Mouse (Mus musculus) hindbrain, embryonic 16.5 days (tissue): ENCODE results near the gene Ppp2r2c. TPM values are rescaled to one million over a fixed set of nuclear protein-coding genes. Genes with fewer than 3 reads are reported as not detected.
A peak's percentile ranks its signal among the peaks of the same experiment; 100 is the strongest.

Source experiments
- ATAC-seq: fragments of 200-750 bp; cut with Nextera tagmentation; 2 replicates; pipeline ENCODE4 v1.8.0; 2017; ENCODE audit warnings: moderate TSS enrichment, moderate library complexity
- H3K27ac ChIP-seq: fragments of 300-500 bp; sonication (generic); 2 replicates; pipeline ENCODE4 v1.5.1; 2014; ENCODE audit warnings: low read depth, mild to moderate bottlenecking, control low read depth, low read length, moderate library complexity
- H3K27me3 ChIP-seq: fragments of 300-500 bp; sonication (generic); replicated peaks from 2 replicates; pipeline ENCODE4 v1.6.1; 2014; ENCODE audit warnings: low read length; ENCODE audit not compliant: control insufficient read depth, insufficient read depth
- H3K36me3 ChIP-seq: fragments of 300-500 bp; sonication (generic); 2 replicates; pipeline ENCODE4 v1.6.1; 2014; ENCODE audit warnings: mild to moderate bottlenecking, low read length, moderate library complexity, mixed read lengths; ENCODE audit not compliant: control insufficient read depth, insufficient read depth
- H3K4me1 ChIP-seq: fragments of 300-500 bp; sonication (generic); 2 replicates; pipeline ENCODE4 v1.6.1; 2014; ENCODE audit warnings: low read depth, low read length; ENCODE audit not compliant: control insufficient read depth, insufficient read depth
- H3K4me2 ChIP-seq: fragments of 300-500 bp; sonication (generic); 2 replicates; pipeline ENCODE4 v1.6.1; 2014; ENCODE audit warnings: mild to moderate bottlenecking, low read length, control low read depth, moderate library complexity
- H3K4me3 ChIP-seq: fragments of 300-500 bp; sonication (generic); 2 replicates; pipeline ENCODE4 v1.5.1; 2014; ENCODE audit warnings: mild to moderate bottlenecking, low read length, control low read depth, moderate library complexity
- H3K9ac ChIP-seq: fragments of 300-500 bp; sonication (generic); 2 replicates; pipeline ENCODE4 v1.6.1; 2014; ENCODE audit warnings: low read depth, mild to moderate bottlenecking, control low read depth, low read length, moderate library complexity
- H3K9me3 ChIP-seq: fragments of 300-500 bp; sonication (generic); 2 replicates; pipeline ENCODE4 v1.6.1; 2014; ENCODE audit warnings: mild to moderate bottlenecking, low read length, moderate library complexity; ENCODE audit not compliant: control insufficient read depth
- WGBS: fragments of 180-500 bp; shearing (Covaris S2); extraction: QIAGEN DNeasy Blood & Tissue Kit; methylation state at CpG from one replicate; pipeline ENCODE4 v1.1.7; 2014; 5-methylcytosine and 5-hydroxymethylcytosine counted together
- polyA plus RNA-seq: library from polyadenylated mRNA; unstranded; fragments of >200 nt; fragmentation: Nextera tagmentation; extraction: Ambion mirVana; gene quantifications from 2 replicates; pipeline ENCODE4 v1.2.1, GENCODE M21; 2015

Ppp2r2c gene
- polyA plus RNA-seq, 1 experiment from 2014 or later = 52.4 TPM

DNA sequence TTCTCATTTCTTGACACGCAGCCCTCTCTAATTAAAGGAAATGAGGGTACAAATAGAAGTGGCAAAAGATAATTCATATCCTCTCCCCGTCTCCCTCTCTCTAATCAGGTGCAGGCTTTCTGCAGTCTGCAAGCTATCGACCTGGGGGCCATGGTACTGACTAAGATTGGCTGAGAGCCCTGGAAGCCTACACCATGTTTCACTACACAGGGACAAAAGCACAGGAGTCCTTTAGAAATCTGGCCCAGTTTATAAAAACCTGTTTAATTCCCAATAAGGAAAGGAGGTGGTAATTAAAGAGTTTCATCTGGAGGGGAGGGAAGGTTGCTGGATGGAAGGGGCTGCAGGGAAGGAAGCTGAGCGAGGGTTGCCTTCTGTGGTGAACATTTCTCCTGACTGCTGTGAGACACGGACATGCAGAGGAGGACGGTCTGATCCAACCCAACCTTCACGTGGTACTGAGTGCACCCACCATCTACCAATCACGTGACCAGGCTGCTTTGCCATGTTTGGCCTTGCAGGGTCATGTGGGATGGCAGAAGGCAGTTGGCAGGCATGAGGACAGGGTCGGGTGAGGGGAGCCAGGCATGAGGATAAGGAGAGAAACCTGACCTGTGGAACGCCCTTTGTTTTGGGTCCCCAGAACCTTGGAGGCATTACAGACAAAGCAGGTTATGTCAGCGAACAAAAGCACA lies 30.2 kb downstream of the Ppp2r2c start:
- H3K9ac ChIP-seq = no peak overlapping the region
- H3K36me3 ChIP-seq = no peaks in the 10 kb centered on the region
- peaks cover 38% of the 10 kb centered on the region for H3K4me1 ChIP-seq
- no peak overlapping the region for H3K4me2 ChIP-seq
- 65% methylated on average over 11 of the region's 11 CpGs for WGBS
- no peak overlapping the region for H3K4me3 ChIP-seq
- H3K27ac ChIP-seq = peak overlapping the region; percentile 10; the same call in 1 of the 2 replicates
- no peaks in the 10 kb centered on the region for H3K9me3 ChIP-seq
- no peak for ATAC-seq
- H3K27me3 ChIP-seq = no peaks in the 10 kb centered on the region

DNA sequence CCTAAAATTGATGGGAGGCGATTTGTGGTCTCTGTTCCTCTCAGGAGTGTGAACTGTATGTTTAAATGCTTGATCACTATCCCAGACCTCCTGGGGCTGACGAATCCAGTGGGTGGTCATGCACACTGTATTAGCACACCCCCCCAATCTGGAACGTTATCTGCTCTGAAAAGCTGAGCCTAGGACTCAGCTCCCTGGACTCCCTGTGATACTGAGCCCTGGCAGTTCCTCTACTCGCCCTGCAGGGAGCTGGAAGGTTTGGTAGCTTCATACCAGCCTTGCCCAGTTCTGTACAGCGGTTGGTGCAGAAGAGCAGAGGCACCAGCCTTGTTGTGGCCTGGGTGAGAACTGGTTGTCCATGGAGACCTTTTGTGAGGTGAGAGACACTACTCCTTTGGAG lies 31.1 kb downstream of the Ppp2r2c start:
- ATAC-seq = no peak

DNA sequence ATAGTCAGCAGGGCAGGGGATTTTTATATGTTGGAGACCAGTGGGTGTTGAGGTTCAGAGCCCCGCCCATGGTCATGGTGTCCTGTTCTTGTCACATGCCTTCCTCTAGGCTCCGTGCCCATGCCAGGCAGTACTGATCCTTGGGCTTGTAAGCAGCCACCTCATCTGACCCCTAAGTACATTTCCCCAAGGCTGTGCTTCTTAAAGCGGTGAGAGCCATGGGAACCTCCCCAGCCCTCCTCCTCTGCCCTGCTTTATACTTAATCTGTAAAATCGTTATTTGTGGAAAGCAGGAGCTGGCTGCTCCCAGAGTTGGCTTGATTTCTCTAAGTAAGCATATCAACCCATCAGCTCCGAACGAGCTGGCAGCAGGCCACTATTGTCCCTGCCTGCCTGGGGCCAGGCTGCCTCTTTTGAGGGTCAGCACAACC lies 31.9 kb downstream of the Ppp2r2c start:
- peak overlapping the region; percentile 45; the same call in 1 of the 2 replicates for H3K27ac ChIP-seq
- no peak overlapping the region for H3K4me2 ChIP-seq
- no peak overlapping the region for H3K4me3 ChIP-seq
- peak; percentile 10; the same call in 1 of the 2 replicates for ATAC-seq
- no peaks in the 10 kb centered on the region for H3K27me3 ChIP-seq
- H3K9ac ChIP-seq = no peak overlapping the region
- H3K4me1 ChIP-seq = peaks cover 37% of the 10 kb centered on the region
- WGBS = 46% methylated on average over 6 of the region's 6 CpGs
- no peaks in the 10 kb centered on the region for H3K9me3 ChIP-seq
- no peaks in the 10 kb centered on the region for H3K36me3 ChIP-seq

More for the DNA sequence above, 31.1 kb downstream of the Ppp2r2c start:
- Histone ChIP-seq H3K36me3 (no peaks in the 10 kb centered on the region), H3K9me3 (no peaks in the 10 kb centered on the region), H3K4me1 (peaks cover 38% of the 10 kb centered on the region), H3K27ac (no peak overlapping the region; the same call in 1 of the 2 replicates), H3K27me3 (no peaks in the 10 kb centered on the region), H3K9ac (no peak overlapping the region), H3K4me3 (no peak overlapping the region), H3K4me2 (no peak overlapping the region)
- 74% methylated on average over 5 of the region's 5 CpGs for WGBS

DNA sequence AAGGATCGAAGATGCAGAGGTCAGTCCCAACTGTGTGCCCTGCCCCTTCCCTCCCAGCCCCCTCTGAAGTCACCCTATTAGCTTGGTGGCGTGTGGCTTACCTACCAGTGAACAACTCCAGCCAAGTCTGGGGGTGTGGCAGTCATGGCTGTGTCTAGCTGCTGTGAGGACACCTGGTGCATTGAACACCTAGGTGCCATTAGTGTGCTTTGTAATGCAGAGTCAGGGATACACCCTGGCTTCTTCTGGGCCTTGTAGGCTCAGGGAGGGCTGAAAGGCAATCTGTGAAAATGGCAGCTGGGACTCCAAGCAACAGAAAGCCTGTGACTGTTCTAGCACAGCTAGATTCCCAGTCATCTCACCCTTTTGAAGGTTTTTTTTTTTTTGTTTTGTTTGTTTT lies 34.5 kb downstream of the Ppp2r2c start:
- H3K9me3 ChIP-seq = no peaks in the 10 kb centered on the region
- no peak overlapping the region for H3K9ac ChIP-seq
- no peaks in the 10 kb centered on the region for H3K36me3 ChIP-seq
- H3K27ac ChIP-seq = no peak overlapping the region
- ATAC-seq = no peak
- 72% methylated on average over 2 of the region's 2 CpGs for WGBS
- H3K4me2 ChIP-seq = no peak overlapping the region
- H3K4me1 ChIP-seq = peaks cover 32% of the 10 kb centered on the region
- H3K4me3 ChIP-seq = no peak overlapping the region
- H3K27me3 ChIP-seq = no peaks in the 10 kb centered on the region

DNA sequence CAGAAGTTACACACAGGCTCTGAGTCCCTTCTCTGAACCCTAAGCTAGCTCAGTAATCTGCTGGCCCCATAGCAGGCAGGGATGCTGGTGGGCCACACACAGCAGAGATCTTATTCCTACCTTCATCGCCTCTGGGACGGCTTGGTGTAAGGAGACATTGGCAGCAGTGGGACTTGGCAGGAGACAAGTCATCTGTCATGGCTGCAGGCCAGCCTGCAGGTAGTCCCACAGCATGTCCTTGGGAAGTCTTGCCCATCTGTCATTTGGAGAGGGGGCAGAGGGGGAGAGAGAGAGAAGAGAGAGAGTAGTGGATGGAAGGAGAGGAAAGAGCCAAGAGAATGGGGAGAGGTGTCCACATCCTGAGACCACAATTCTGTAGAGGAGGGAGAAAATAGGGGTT lies 35.8 kb downstream of the Ppp2r2c start:
- H3K4me1 ChIP-seq = peaks cover 23% of the 10 kb centered on the region
- peak overlapping the region; percentile 59; the same call in 1 of the 2 replicates for H3K27ac ChIP-seq
- no peak overlapping the region for H3K4me2 ChIP-seq
- 66% methylated on average over 2 of the region's 2 CpGs for WGBS
- no peak overlapping the region for H3K9ac ChIP-seq
- H3K36me3 ChIP-seq = no peaks in the 10 kb centered on the region
- no peaks in the 10 kb centered on the region for H3K9me3 ChIP-seq
- no peak overlapping the region for H3K4me3 ChIP-seq
- no peaks in the 10 kb centered on the region for H3K27me3 ChIP-seq
- peak; percentile 46 for ATAC-seq

DNA sequence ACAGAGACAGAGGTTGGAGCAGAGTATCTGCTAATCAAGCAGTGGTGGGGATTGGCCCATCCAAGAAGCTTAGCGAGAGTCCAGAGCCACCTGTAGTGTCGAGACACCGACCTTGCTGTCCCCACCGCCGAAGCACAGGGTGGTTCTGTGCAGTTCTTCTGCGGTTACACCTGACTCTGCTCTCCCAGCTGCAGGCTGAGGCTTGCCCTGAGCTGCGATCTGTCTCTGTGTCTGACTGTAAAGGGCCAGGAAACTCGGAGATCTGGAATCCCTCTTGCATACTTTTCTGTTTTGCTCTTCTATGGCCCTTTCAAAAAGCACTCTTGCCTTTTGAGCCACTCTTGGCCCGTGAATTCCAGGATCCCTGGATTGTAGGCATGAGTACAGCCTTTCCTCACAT lies 36.4 kb downstream of the Ppp2r2c start:
- no peak for ATAC-seq

DNA sequence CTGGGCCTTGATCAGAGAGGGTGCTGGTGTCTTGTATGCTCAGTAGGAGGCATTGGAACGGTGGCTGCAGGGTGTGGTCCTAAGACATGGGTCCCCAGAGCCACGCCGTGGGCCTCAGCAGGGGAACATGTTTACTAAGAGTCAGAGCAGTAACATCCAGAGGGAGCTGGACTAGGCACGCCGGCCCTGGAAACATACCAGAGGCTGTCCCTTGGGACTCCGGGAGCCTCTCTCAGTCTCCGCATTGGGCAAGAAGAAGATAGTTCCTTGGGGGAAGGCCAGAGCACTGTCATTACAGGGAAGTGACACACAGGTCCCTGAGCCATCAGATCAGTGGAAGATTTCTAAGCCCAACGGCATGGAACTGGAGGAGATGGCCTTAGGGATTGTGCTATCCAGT lies 36.9 kb downstream of the Ppp2r2c start:
- H3K27me3 ChIP-seq = no peaks in the 10 kb centered on the region
- H3K4me1 ChIP-seq = peaks cover 18% of the 10 kb centered on the region
- H3K4me2 ChIP-seq = no peak overlapping the region
- no peaks in the 10 kb centered on the region for H3K36me3 ChIP-seq
- no peaks in the 10 kb centered on the region for H3K9me3 ChIP-seq
- H3K9ac ChIP-seq = no peak overlapping the region; the same call in 1 of the 2 replicates
- peak overlapping the region; percentile 59; the same call in 1 of the 2 replicates for H3K27ac ChIP-seq
- 72% methylated on average over 8 of the region's 8 CpGs for WGBS
- ATAC-seq = no peak
- no peak overlapping the region for H3K4me3 ChIP-seq

More for the DNA sequence above, 36.4 kb downstream of the Ppp2r2c start:
- Histone ChIP-seq H3K4me3 (no peak overlapping the region), H3K27me3 (no peaks in the 10 kb centered on the region), H3K36me3 (no peaks in the 10 kb centered on the region), H3K9ac (peak overlapping the region; percentile 22; the same call in 1 of the 2 replicates), H3K27ac (peak overlapping the region; percentile 59), H3K4me2 (no peak overlapping the region), H3K9me3 (no peaks in the 10 kb centered on the region), H3K4me1 (peaks cover 23% of the 10 kb centered on the region)
- WGBS = 79% methylated on average over 9 of the region's 9 CpGs

DNA sequence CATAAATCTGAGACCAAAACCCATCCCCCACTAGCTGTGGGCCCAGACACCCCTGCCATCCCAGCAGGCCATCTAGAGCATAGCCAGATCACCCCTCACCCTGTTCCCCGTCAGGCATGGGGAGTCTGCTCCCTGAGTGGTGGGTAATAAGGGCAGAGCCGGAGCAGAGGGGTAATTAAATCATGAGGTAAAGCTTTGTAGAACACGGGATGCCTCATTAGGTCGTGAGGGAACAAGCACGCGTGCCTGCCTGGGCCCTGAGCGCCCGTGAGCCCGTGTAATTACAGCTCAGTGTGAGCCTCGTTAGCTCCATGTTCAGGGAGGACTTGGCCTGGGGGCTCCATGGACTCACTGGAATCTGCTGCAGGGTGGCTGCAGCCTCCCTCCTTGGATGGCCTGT lies 39.4 kb downstream of the Ppp2r2c start:
- H3K27ac ChIP-seq = peak overlapping the region; percentile 39
- 35% methylated on average over 10 of the region's 10 CpGs for whole genome bisulfite sequencing
- peaks cover 17% of the 10 kb centered on the region for H3K4me1 ChIP-seq
- no peak overlapping the region for H3K9ac ChIP-seq
- no peak; the same call in 1 of the 2 replicates for ATAC-seq
- H3K27me3 ChIP-seq = no peaks in the 10 kb centered on the region
- H3K4me2 ChIP-seq = no peak overlapping the region
- H3K4me3 ChIP-seq = no peak overlapping the region
- no peaks in the 10 kb centered on the region for H3K9me3 ChIP-seq
- H3K36me3 ChIP-seq = no peaks in the 10 kb centered on the region

DNA sequence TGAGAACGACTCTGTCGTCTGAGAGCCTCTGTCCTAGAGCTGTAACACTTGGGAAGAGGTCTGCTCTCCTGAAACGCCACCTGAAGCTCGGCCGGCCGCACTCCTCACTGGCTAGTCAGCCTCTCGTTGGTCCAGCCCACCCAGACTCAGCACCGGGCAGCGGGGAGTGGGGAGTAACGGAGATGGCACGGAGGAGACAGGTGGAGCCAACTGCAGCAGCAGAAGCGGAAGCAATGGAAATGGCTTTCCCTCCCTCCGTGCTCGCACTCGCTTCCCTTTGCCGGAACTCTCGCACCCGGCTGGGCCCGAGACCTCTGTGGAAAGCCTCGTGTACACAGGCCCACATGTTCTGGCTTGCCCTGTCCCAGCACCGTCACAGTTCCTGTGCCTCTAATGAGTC lies 41.2 kb downstream of the Ppp2r2c start:
- H3K27ac ChIP-seq = no peak overlapping the region
- no peak for ATAC-seq
- H3K4me2 ChIP-seq = no peak overlapping the region
- H3K9me3 ChIP-seq = no peaks in the 10 kb centered on the region
- H3K27me3 ChIP-seq = no peaks in the 10 kb centered on the region
- peaks cover 12% of the 10 kb centered on the region for H3K4me1 ChIP-seq
- H3K9ac ChIP-seq = no peak overlapping the region
- H3K4me3 ChIP-seq = no peak overlapping the region
- no peaks in the 10 kb centered on the region for H3K36me3 ChIP-seq
- 89% methylated on average over 21 of the region's 21 CpGs for WGBS
